Mouse (Mus musculus): ENCODE measurements around the gene Wdr83os.
A peak's percentile ranks its signal among the peaks of the same experiment; 100 is the strongest.

Wdr83os gene

GRCm38 (mm10) chr8:85080532-85081215 is at the start of gene Wdr83os:
Wdr83os (plus strand) TSS chr8:85080740.
- DNase-seq (ENCODE audit: extremely low read depth, low read depth): peak; percentile 80

- no peak for DNase-seq (ENCODE audit: extremely low read depth, low read depth)
These were observed 47.8 kb upstream of the Wdr83os start for GRCm38 (mm10) chr8:85032622-85033311.

DNA sequence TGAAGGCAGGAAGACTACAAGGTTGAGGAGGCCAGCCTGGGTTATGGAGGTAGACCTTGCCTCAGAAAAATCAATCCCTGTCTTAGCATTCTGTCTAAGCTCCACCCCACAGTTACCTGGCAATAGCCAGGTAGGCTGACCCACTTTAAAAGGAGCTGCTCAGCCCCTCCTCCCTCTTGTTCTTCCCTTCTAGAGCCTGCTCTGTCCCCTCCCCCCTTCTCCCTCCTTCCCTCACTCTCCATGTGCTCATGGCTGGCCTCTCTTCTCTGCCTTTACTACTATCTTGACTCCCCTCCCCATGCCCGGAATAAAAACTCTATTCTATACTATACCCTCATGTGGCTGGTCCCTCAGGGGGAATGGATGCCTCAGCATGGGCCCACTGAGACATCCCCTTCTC is 46.7 kb upstream of the Wdr83os start:
- DNase-seq (ENCODE audit: extremely low read depth, low read depth): no peak

DNA sequence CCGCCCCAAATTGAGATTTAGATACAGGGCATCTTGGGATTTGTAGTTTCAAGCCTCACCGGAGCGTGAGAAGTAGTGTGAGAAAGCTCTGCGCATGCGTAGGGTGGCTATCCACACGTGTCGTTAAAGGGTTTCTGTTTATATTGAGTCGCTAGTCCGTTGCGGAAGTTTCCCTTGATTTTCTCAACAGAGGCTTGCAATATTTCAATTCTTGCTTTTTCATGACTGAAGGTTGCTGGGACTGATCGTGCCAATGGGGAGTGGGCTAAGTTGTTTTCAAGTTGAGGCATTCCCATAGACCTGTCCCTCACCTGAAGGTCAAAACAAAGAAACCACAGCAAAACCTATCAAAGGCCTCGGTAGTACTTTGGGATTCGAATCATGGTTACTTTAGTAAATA is 45.8 kb upstream of the Wdr83os start:
- peak; percentile 71 for DNase-seq (ENCODE audit: extremely low read depth, low read depth)

DNA sequence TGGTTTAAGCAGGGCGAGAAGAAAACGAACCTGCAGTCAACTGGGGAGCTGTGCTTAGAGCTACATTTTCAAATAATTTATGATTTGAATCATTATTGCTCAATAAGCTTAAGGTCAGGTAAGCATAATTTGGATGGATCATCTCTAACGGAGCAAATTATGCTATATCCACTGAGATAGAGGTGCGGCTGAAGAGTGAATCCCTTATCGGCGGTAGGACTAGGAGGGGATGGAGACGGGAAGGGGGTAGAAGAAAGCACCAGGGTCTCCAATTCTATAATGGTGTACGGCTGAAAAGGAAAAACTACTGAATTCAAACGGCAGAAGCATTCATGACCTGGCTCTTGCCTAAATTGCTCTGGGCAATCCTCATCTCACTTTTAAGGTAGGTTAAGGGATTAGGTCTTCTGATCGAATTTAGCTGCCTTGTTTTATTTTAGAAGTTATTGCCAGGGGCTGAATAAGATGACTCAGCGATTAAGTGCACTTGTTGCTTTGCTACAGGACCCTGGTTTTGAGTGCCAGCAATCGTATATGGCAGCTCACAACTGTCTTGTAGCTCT is 45.3 kb upstream of the Wdr83os start:
- no peak for DNase-seq (ENCODE audit: extremely low read depth, low read depth)

- peak; percentile 28 for DNase-seq (ENCODE audit: extremely low read depth, low read depth)
These were observed 44.7 kb upstream of the Wdr83os start for GRCm38 (mm10) chr8:85035728-85036310.

GRCm38 (mm10) chr8:85036381-85036717 is 44.2 kb upstream of the Wdr83os start:
- DNase-seq (ENCODE audit: extremely low read depth, low read depth): no peak

DNA sequence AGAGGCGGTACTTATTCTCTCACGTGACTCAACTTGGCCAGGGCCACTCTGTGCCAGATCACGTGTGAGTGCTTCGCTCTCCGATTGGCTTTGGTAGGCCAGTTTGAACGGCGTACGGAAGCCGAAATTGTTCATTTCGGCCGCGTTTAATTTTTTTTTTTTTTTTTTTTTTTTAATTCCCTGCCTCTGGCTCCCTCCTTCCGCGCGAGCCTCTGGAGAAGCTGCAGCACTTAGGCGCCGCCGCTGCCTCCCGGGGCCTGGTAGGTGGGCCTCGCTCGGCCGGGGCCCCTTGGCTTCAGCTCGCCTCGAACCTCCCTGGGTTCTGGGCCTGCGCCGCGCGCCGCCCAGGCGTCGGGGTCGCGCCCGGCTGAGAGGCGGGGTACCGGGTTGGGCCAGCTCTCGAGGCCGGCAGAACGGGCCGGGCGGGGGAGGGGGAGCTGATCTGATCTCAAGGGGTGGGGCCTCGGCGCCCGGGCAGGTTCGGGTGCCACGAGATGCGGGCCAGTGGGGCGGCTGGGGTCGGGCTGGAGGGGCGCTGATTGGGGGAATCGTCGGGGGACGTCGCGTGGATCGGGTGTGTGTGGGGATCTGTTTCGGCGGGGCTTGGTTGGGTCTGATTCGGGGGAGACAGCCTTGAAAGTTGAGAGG is 43.7 kb upstream of the Wdr83os start, which contains the start of gene Tnpo2:
Gene Tnpo2 (plus strand): TSS at position 198 of the 648 bp plus-strand sequence.
- peak; percentile 98 for DNase-seq (ENCODE audit: extremely low read depth, low read depth)

DNA sequence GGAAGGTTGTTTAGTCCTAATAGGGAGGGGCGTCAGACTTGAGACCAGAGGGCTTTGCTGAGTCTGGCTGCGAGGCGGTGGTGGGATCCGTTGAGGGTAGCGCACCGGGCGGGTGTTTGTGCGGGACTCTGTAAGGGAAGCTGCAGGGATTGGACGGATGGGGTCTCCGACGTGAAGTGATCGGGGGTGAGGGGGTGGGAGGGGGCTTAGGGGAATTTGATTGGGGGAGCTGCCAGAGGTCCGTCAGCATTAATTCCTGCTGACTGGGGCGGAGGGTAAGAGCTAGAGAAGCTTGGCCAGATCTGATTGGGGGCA is 43.2 kb upstream of the Wdr83os start:
- DNase-seq (ENCODE audit: extremely low read depth, low read depth): peak; percentile 42

- DNase-seq (ENCODE audit: extremely low read depth, low read depth): peak; percentile 26
These were observed 42.6 kb upstream of the Wdr83os start for GRCm38 (mm10) chr8:85037681-85038531.

DNA sequence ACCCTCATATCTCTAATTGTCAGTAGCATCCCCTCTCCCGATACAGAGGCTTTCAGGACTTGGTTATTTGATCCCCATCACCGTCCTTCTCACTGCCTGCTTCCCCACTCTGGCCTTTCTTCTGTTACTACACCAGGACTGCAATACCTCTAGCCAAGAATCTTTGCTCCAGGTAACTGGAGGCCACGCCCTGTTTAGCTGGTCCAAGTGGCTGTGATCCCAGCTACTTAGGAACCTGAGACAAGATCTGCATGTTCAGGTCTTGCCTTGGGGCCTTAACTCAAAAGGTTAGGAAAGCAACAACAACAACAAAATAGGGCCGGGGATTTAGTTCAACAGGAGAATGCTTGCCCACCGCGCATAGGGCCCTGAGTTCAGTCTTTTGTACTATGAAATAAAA is 36.9 kb upstream of the Wdr83os start:
- no peak for DNase-seq (ENCODE audit: extremely low read depth, low read depth)

GRCm38 (mm10) chr8:85057367-85057766 is 23.2 kb upstream of the Wdr83os start:
- DNase-seq (ENCODE audit: extremely low read depth, low read depth): no peak

DNA sequence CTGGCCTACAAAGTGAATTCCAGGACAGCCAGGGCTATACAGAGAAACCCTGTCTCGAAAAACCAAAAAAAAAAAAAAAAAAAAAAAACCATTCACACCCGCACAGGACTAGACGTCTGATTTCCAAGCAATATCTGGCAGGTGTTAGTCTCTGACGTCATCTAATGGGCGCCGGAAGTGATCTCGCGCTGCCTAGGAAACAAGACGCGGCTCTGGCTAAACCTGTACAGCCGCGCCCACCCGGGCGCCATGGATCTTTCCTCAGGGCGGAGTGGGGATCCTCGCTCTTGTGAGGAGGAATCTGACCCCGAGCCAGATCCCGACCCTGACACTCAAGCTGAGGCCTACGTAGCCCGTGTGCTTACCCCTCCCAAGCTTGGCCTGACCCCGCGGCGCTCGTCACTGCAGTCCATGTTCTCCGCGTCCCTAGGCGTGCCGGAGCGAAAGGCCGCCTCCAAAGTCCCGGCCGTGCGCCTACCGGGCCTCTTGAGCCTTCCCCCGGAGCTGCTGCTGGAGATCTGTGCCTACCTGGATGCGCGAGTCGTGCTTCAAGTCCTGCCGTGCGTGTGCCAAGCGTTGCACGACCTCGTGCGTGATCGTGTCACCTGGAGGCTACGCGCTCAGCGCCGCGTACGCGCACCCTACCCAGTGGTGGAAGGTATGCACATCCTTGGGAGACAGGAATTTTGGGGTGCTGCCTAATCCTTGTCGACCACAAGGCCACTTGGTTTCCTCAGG is 20.5 kb upstream of the Wdr83os start, which contains the start of gene Fbxw9:
Gene Fbxw9 (plus strand): TSS at position 177 of the 738 bp plus-strand sequence.
- peak; percentile 52 for DNase-seq (ENCODE audit: extremely low read depth, low read depth)

DNA sequence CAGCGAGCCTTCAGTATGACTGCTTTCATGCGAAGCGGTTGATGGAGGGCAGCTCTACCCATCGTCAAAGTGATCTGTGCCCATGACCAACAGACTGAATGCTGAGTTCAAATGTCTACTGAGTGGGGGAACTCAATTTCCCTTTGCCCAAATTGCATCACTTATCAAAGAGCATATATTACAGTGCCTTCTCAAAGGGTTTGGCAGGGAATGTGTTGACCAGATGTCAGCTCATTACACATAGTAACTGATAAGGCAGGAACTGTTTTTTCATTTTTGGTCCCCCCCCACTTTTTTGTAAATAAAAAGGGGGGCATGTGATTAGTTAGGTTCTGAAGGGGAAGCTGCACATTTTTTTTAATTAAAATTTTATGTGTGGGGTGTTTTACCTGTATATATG is 17.9 kb upstream of the Wdr83os start:
- DNase-seq (ENCODE audit: extremely low read depth, low read depth): no peak

GRCm38 (mm10) chr8:85065213-85065612 is 15.3 kb upstream of the Wdr83os start:
- no peak for DNase-seq (ENCODE audit: extremely low read depth, low read depth)

DNA sequence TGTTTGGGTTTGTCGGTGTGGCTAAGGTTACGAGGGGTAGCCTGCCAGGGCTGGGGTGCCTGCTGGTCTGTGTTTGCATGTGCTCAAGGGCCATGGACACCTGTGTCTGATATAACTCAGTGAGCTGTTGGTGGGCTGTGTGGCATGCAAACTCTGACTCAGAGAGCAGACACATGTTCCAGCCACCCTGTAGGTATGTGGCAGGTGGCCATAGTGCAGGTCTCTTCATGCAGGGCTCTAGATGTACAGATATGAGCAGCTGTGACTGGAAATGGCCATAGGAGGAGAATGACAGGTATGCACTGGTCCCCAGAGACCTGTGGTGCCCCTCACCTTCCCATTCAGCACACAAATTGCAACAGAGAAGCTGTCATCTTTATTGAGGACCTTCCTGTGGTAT is 13.4 kb upstream of the Wdr83os start:
- no peak for DNase-seq (ENCODE audit: extremely low read depth, low read depth)

DNA sequence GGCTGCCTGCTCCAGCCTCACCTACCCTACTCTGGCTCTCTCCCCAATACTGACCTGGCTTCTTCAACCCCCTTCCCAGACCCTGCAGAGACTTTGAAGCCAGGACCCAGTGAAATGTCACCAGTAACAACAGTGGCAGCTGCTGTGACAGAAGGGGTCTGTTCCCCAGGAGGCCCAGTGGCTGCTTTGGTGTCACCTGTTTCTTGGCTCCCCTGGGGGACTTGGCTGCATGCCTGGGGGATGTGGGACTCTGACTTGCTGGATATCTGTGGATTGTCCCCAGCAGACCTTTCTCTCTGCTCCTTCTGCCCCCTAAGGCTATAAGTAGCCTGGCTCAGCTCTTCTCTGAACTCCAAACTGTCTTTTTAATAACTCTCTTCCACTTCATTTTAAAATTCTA is 12.6 kb upstream of the Wdr83os start, which contains the start of gene Gm5741:
Gene Gm5741 (minus strand): TSS at position 1 of the 400 bp plus-strand sequence.
- DNase-seq (ENCODE audit: extremely low read depth, low read depth): no peak

DNA sequence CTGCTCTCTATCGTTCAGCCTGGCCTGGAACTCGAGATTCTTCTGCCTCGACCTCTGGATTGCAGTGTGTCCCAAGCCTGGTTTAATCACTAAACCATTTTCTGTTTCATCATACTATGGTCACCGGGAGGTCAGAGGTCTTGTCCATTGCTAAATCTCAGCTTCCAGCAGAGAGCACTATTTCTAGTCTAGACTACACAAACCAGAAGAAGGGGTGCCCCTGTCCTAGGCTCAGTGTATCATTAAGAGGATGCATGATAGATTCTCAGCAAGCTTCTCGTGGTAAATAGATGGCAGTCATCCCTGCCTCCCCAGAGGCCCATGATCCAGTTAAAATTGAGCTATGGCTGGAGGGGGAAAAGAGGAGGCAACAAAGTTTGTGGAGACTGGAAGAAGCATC is 9.5 kb upstream of the Wdr83os start:
- no peak for DNase-seq (ENCODE audit: extremely low read depth, low read depth)

GRCm38 (mm10) chr8:85071514-85072281 is 8.8 kb upstream of the Wdr83os start, which contains the start of gene Dhps:
Dhps (plus strand) TSS chr8:85071757.
- peak; percentile 86 for DNase-seq (ENCODE audit: extremely low read depth, low read depth)
